Mouse (Mus musculus): ENCODE data around the gene BC051665.

The BC051665 gene

GRCm38 (mm10) chr13:60786264-60786663 is at the start of gene BC051665:
TSS of gene BC051665 (minus strand) at chr13:60786364.
- DNase-seq (ENCODE audit: low spot score), result no peak

DNA sequence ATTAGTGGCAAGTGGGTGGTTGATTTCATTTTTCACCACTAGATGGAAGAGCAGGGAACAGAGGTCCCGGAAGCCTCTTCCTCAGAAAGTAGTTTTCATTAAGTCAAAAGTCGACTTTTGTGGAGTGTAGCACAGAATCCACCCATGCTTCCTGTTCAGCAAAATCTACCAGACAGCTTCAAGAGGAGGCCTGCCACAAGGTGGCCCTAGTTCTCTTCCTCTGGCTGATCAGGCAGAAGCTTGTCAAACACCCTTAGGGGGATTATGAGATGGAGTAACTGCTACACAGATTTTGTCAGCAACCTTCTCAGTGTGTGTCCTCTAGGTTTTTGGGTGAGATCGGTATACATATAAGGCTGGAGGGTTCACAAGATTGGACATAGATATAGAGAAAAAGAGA is 39.9 kb upstream of the BC051665 start:
- no peak for DNase-seq (ENCODE audit: low spot score)

GRCm38 (mm10) chr13:60820486-60821175 is 34.5 kb upstream of the BC051665 start:
- no peak for DNase-seq (ENCODE audit: low spot score)

GRCm38 (mm10) chr13:60819469-60819868 is 33.3 kb upstream of the BC051665 start:
- DNase-seq (ENCODE audit: low spot score), result peak; percentile 31

DNA sequence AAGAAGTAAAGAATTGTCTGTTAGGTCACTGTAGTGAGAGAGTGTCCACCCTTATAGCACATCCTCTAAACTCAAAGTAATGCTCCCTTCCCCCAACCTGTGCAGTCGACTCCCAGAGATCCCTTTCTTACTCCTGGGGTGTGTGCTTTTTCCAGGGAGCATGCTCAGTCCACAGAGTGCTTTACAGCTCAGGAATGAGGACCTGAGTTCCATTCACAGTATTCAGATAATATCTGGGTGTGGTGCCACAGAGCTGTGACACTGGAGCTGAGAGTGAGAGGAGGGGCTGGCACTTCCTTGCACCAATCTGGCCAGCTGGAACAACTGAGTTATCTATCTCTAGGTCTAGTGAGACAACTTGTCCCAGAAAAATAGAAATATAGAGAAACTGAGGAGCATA is 27.6 kb upstream of the BC051665 start:
- DNase-seq (ENCODE audit: low spot score), result no peak

DNA sequence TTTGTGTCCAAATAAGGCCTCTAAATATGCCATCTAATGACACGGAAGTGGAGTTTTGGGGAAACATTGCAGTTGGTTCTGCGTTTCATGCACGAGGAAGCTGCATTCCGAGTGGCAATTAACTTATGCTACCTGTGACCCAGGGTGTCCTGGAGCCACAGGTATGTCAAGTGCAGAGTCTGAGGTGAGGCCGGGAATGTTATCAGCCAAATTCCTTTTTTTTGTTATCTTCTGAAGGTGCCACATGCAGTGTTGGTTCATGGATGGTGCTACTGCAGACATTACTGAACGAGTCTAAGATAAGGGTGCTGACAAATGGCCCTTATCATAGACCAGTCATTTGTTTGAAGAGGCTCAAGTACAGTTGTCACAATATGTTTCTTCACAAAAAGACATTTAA is 26.6 kb upstream of the BC051665 start:
- DNase-seq (ENCODE audit: low spot score), result no peak

DNA sequence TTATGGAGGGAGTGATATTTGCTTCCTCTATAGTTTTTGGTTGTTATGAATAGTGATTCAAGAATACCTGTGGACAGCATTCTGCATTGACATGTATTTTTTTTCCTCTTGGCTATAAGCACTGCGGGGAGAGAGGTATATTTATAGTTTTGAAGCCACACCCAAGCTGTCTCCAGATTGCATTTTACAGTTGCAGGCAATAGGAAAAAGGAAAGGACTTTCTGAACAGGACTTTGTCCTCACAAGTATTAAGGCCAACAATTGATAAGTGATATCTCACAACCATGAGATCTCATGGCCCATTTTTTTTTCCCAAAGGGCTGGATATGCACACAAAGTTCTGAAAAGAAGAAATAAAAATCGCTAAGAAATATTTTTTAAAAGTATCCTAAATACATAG is 23.5 kb upstream of the BC051665 start:
- no peak for DNase-seq (ENCODE audit: low spot score)

GRCm38 (mm10) chr13:60802749-60803148 is 16.6 kb upstream of the BC051665 start, which contains the start of gene Ctsll3:
TSS of gene Ctsll3 (minus strand) at chr13:60802849.
- DNase-seq (ENCODE audit: low spot score), result no peak

DNA sequence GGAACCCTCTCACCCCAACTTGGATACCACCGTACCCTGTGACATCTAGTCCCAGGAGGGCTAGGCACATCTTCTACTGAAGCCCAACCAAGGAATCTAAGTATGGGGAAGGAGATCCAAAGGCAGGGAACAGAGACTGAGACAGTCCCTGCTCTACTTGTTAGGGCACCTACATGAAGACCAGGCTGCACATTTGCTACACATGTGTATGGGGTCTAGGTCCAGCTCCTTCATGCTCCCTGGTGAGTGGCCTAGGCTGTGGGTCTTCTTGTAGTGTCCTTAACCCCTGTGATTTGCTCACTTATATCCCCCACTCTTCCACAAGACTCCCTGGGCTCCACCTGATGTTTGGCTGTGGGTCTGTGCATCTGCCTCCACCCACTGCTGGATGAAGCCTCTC is 3.3 kb upstream of the BC051665 start:
- no peak for DNase-seq (ENCODE audit: low spot score)

DNA sequence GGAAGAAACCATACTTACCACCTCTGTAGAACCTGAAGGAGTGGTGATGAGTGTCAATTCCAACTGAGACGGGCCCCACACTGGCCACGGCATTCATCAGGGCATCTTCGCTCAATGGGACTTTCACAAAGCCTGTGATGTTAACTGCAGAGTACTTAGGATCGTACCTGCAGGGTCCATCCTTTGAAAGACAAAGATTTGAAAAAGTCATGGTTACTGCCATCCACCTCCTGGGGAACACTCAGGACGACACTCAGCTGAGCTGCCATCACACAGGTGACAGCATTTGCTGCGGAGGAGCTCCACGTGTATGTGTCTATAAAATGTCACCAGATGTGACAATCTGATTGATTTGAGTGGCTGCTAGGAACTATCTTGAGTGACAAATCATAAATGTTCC is 2.9 kb downstream of the BC051665 start:
- DNase-seq (ENCODE audit: low spot score), result no peak

- no peak for DNase-seq (ENCODE audit: low spot score)
These were observed 5.6 kb downstream of the BC051665 start for GRCm38 (mm10) chr13:60780534-60780933.

GRCm38 (mm10) chr13:60761161-60761560 is 25.0 kb downstream of the BC051665 start:
- no peak for DNase-seq (ENCODE audit: low spot score)

GRCm38 (mm10) chr13:60760392-60760791 is 25.8 kb downstream of the BC051665 start:
- DNase-seq (ENCODE audit: low spot score), result no peak

DNA sequence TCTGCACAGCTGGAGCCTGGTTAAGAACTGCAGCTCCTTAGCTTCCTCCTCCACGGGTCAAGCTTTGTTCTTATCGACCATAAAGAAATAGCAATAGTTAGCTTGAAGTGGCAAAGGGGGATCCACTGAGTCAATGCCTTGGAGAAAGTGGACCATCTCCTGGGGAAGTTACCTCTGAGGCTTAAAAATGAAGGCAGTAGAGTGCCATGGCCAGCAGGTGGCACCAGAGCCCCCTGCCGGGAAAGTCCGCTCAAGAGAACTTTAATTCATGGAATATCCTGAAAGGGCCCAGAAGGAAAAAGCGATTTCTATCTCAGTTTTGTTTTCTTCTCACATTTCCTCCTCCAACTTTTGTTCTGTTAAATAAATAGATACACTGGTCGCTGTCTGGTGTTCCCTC is 27.0 kb downstream of the BC051665 start:
- peak; percentile 51 for DNase-seq (ENCODE audit: low spot score)

DNA sequence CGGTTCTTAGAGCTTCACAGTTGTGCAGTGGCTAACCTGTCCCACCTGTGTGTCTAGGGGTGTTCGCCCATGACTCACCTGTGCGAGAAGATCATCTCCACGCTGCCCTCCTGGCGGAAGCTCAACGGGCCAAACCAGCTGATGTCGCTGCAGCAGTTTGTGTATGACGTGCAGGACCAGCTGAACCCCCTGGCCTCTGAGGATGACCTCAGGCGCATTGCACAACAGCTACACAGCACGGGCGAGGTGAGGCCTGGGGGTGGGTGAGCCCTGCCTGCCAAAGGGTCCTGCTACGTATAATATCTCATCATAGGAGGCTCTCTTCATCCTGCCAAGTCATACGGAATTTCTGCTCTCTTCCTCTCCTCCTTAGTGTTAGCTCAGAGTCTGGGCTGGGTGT is 28.9 kb downstream of the BC051665 start:
- no peak for DNase-seq (ENCODE audit: low spot score)

- no peak for DNase-seq (ENCODE audit: low spot score)
These were observed 30.9 kb downstream of the BC051665 start for GRCm38 (mm10) chr13:60755251-60755650.

GRCm38 (mm10) chr13:60753216-60753615 is 32.9 kb downstream of the BC051665 start:
- no peak for DNase-seq (ENCODE audit: low spot score)

- DNase-seq (ENCODE audit: low spot score), result no peak
These were observed 35.2 kb downstream of the BC051665 start for GRCm38 (mm10) chr13:60750930-60751329.

DNA sequence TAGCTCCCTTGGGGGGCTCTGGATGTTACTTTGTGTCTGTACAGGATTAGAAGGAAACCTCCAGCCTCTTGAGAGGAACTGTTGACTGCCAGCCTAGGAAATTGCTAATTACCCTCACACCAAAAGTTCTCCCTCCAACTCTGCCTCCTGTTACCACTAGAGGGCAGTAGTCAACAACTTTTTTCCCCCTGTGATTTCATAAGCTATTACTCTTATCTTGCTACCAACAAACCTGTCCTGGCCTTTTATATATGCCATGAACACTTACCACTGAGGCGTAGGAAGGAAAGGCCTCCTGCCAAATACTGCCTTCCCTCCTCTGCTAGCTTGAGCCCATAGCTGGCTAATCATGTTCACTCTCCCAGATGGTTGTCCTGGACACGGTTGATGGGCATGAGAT is 37.6 kb downstream of the BC051665 start:
- DNase-seq (ENCODE audit: low spot score), result no peak

GRCm38 (mm10) chr13:60747201-60747600 is 39.0 kb downstream of the BC051665 start:
- no peak for DNase-seq (ENCODE audit: low spot score)

DNA sequence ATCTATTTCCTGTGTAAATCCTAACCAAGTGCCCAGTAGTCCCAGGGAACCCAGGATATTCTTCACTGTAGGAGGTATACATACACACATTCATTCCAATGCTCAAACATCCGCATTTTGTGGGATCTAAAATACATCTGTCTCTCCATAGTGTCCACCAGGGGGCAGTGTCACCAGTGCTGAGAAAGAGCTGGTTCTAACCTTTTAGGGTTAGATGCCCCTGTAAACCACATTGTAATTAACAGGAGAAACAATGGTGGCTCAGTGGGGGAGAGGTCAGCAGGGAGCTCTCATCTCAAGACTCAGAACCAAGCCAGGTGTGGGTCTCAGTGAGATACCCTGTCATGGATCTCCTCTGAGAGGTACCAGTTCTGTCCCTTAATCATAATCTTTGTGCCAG is 39.9 kb downstream of the BC051665 start:
- DNase-seq (ENCODE audit: low spot score), result no peak

- no peak for DNase-seq (ENCODE audit: low spot score)
These were observed 40.8 kb downstream of the BC051665 start for GRCm38 (mm10) chr13:60745358-60745757.

DNA sequence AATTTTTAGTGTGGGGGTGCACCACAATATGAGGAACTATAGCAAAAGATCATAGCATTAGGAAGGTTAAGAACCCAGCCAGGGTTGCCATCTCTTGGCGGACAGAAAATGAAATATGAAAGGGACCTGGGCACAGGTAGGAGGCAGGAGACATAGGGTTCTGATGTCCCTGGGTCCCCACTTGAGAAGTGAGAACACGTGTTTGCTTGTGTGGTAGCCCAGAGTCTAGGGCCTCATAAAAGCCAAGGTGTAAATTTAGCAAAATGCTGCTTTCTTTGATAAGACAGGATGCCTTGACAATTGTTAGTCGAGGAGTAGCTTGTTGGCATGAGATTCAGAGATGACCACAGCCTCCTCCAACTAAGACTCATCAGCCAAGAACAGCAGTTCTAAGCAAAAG is 41.4 kb downstream of the BC051665 start:
- no peak for DNase-seq (ENCODE audit: low spot score)

GRCm38 (mm10) chr13:60744078-60744460 is 42.1 kb downstream of the BC051665 start:
- peak; percentile 91 for DNase-seq (ENCODE audit: low spot score)
